Mouse (Mus musculus) CH12.LX (cell line): ENCODE data around the gene Dhx32. TPM values are rescaled to one million over a fixed set of nuclear protein-coding genes. Genes with fewer than 3 reads are reported as not detected.

Experiments used
- DNase-seq: peaks from one replicate; pipeline ENCODE4 v3.0.0-alpha.2; 2013; ENCODE audit errors: extremely low read depth
- H3K27ac ChIP-seq: 2 replicates; pipeline ENCODE4 v1.5.1; 2012; ENCODE audit warnings: low read depth, mild to moderate bottlenecking, control low read depth, moderate library complexity; ENCODE audit not compliant: insufficient read depth
- H3K27me3 ChIP-seq: replicated peaks from 2 replicates; pipeline ENCODE3; 2012; ENCODE audit warnings: inconsistent platforms
- H3K36me3 ChIP-seq, 2 experiments: replicated peaks in 1 of 2; 2 replicates each; pipeline versions ENCODE3 to v1.6.1; 2012; ENCODE audit warnings: inconsistent platforms in 1 of 2, low read length in 1 of 2, mild to moderate bottlenecking in 1 of 2, mixed read lengths in 1 of 2, moderate library complexity in 1 of 2; ENCODE audit not compliant: control insufficient read depth in 1 of 2, insufficient read depth in 1 of 2
- H3K4me1 ChIP-seq, 2 experiments: 2 replicates each; pipeline ENCODE4 v1.6.1; 2012; ENCODE audit warnings: inconsistent platforms in 1 of 2, moderate library complexity in 1 of 2; ENCODE audit not compliant: insufficient read depth in 2 of 2, control insufficient read depth in 1 of 2
- H3K4me2 ChIP-seq: 2 replicates; pipeline ENCODE4 v1.6.1; 2012; ENCODE audit warnings: low read depth, mild to moderate bottlenecking, control low read depth; ENCODE audit not compliant: poor library complexity, insufficient read depth, severe bottlenecking
- H3K4me3 ChIP-seq, 3 experiments: fragments of 150-350 bp in 1 of 3; sonication (generic) in 1 of 3; replicated peaks in 1 of 3; 2 replicates each; pipeline versions ENCODE3 to v1.5.1; 2011 to 2012; ENCODE audit warnings: low read depth in 2 of 3, low read length in 2 of 3, mild to moderate bottlenecking in 2 of 3, moderate library complexity in 2 of 3, control low read depth in 1 of 3, improper control_type of control experiment in 1 of 3, inconsistent platforms in 1 of 3, mixed read lengths in 1 of 3; ENCODE audit not compliant: poor library complexity in 1 of 3
- H3K79me2 ChIP-seq: replicated peaks from 2 replicates; pipeline ENCODE4 v1.6.1; 2012; ENCODE audit warnings: mild to moderate bottlenecking, moderate library complexity; ENCODE audit not compliant: control insufficient read depth, poor library complexity, insufficient read depth, severe bottlenecking; ENCODE audit errors: extremely low read depth
- H3K9ac ChIP-seq: 2 replicates; pipeline ENCODE4 v1.6.1; 2012; ENCODE audit warnings: low read depth, mild to moderate bottlenecking, control low read depth, moderate library complexity; ENCODE audit not compliant: insufficient read depth
- H3K9me3 ChIP-seq: replicated peaks from 2 replicates; pipeline ENCODE3; 2012; ENCODE audit warnings: low read length, inconsistent platforms, mixed read lengths
- CHD1 ChIP-seq: IDR thresholded peaks from 2 replicates; pipeline ENCODE4 v1.6.1; 2012; ENCODE audit warnings: low read depth, low read length, improper control_type of control experiment, inconsistent platforms
- CTCF ChIP-seq, 2 experiments: IDR thresholded peaks in 1 of 2; conservative IDR thresholded peaks in 1 of 2; 2 replicates each; pipeline ENCODE4 v1.5.1; 2011 to 2012; ENCODE audit warnings: low read depth in 2 of 2, low read length in 2 of 2, improper control_type of control experiment in 1 of 2, inconsistent platforms in 1 of 2, mild to moderate bottlenecking in 1 of 2, moderate library complexity in 1 of 2
- E2F4 ChIP-seq: IDR thresholded peaks from 2 replicates; pipeline ENCODE4 v1.6.1; 2011; ENCODE audit warnings: low read depth, low read length, improper control_type of control experiment; ENCODE audit not compliant: insufficient replicate concordance
- ELF1 ChIP-seq: IDR thresholded peaks from 2 replicates; pipeline ENCODE4 v1.6.1; 2014; ENCODE audit warnings: low read depth, mild to moderate bottlenecking, inconsistent platforms, low read length, improper control_type of control experiment
- EP300 ChIP-seq: IDR thresholded peaks from 2 replicates; pipeline ENCODE4 v1.6.1; 2011; ENCODE audit warnings: low read length, improper control_type of control experiment
- ETS1 ChIP-seq: conservative IDR thresholded peaks from 2 replicates; pipeline ENCODE4 v1.6.1; 2012; ENCODE audit warnings: low read depth, mild to moderate bottlenecking, inconsistent platforms, low read length, improper control_type of control experiment, moderate library complexity
- GABPA ChIP-seq: IDR thresholded peaks from 2 replicates; pipeline ENCODE4 v1.6.1; 2012; ENCODE audit warnings: low read depth, low read length, improper control_type of control experiment, inconsistent platforms; ENCODE audit not compliant: insufficient replicate concordance
- HCFC1 ChIP-seq: IDR thresholded peaks from 2 replicates; pipeline ENCODE4 v1.6.1; 2012; ENCODE audit warnings: low read depth, mild to moderate bottlenecking, inconsistent platforms, low read length, improper control_type of control experiment
- IRF4 ChIP-seq: IDR thresholded peaks from 2 replicates; pipeline ENCODE4 v1.6.1; 2014; ENCODE audit warnings: low read depth, mild to moderate bottlenecking, inconsistent platforms, low read length, improper control_type of control experiment
- JUN ChIP-seq: IDR thresholded peaks from 2 replicates; pipeline ENCODE4 v1.6.1; 2011; ENCODE audit warnings: low read depth, mild to moderate bottlenecking, low read length, improper control_type of control experiment, moderate library complexity; ENCODE audit not compliant: insufficient read depth
- KAT2A ChIP-seq: IDR thresholded peaks from 2 replicates; pipeline ENCODE4 v1.6.1; 2012; ENCODE audit warnings: low read length, improper control_type of control experiment, inconsistent platforms; ENCODE audit not compliant: insufficient replicate concordance
- MAFK ChIP-seq: IDR thresholded peaks from 2 replicates; pipeline ENCODE4 v1.6.1; 2011; ENCODE audit warnings: low read length, improper control_type of control experiment; ENCODE audit not compliant: insufficient replicate concordance
- MAX ChIP-seq: IDR thresholded peaks from 2 replicates; pipeline ENCODE4 v1.6.1; 2011; ENCODE audit warnings: low read length, improper control_type of control experiment
- MAZ ChIP-seq: IDR thresholded peaks from 2 replicates; pipeline ENCODE4 v1.6.1; 2012; ENCODE audit warnings: low read depth, mild to moderate bottlenecking, inconsistent platforms, low read length, improper control_type of control experiment, moderate library complexity
- MXI1 ChIP-seq: IDR thresholded peaks from 2 replicates; pipeline ENCODE4 v1.6.1; 2011; ENCODE audit warnings: mild to moderate bottlenecking, low read depth, low read length, improper control_type of control experiment
- MYC ChIP-seq: IDR thresholded peaks from 2 replicates; pipeline ENCODE4 v1.6.1; 2011; ENCODE audit warnings: low read depth, mild to moderate bottlenecking, improper control_type of control experiment, low read length
- NELFE ChIP-seq: IDR thresholded peaks from 2 replicates; pipeline ENCODE4 v1.6.1; 2011; ENCODE audit warnings: low read depth, low read length, improper control_type of control experiment
- NRF1 ChIP-seq: IDR thresholded peaks from 2 replicates; pipeline ENCODE4 v1.6.1; 2014; ENCODE audit warnings: low read depth, mild to moderate bottlenecking, inconsistent platforms, low read length, improper control_type of control experiment, moderate library complexity
- PAX5 ChIP-seq: IDR thresholded peaks from 2 replicates; pipeline ENCODE4 v1.6.1; 2012; ENCODE audit warnings: low read length, inconsistent platforms, mixed read lengths
- POLR2A ChIP-seq: IDR thresholded peaks from 2 replicates; pipeline ENCODE4 v1.6.1; 2011; ENCODE audit warnings: low read depth, mild to moderate bottlenecking, improper control_type of control experiment, low read length
- POLR2AphosphoS2 ChIP-seq: IDR thresholded peaks from 2 replicates; pipeline ENCODE4 v1.6.1; 2011; ENCODE audit warnings: low read depth, low read length, improper control_type of control experiment
- SIN3A ChIP-seq: IDR thresholded peaks from 2 replicates; pipeline ENCODE4 v1.6.1; 2012; ENCODE audit warnings: low read length, improper control_type of control experiment, inconsistent platforms
- SMC3 ChIP-seq: IDR thresholded peaks from 2 replicates; pipeline ENCODE4 v1.6.1; 2011; ENCODE audit warnings: low read depth, low read length, improper control_type of control experiment
- TBP ChIP-seq: conservative IDR thresholded peaks from 2 replicates; pipeline ENCODE4 v1.6.1; 2011; ENCODE audit warnings: low read depth, low read length, improper control_type of control experiment
- UBTF ChIP-seq: IDR thresholded peaks from 2 replicates; pipeline ENCODE4 v1.6.1; 2012; ENCODE audit warnings: low read depth, mild to moderate bottlenecking, inconsistent platforms, low read length, improper control_type of control experiment, moderate library complexity
- USF1 ChIP-seq: IDR thresholded peaks from 2 replicates; pipeline ENCODE4 v1.6.1; 2014; ENCODE audit warnings: low read depth, mild to moderate bottlenecking, inconsistent platforms, low read length, improper control_type of control experiment
- USF2 ChIP-seq: conservative IDR thresholded peaks from 2 replicates; pipeline ENCODE4 v1.6.1; 2011; ENCODE audit warnings: low read depth, low read length, improper control_type of control experiment
- ZC3H11A ChIP-seq: IDR thresholded peaks from 2 replicates; pipeline ENCODE4 v1.6.1; 2012; ENCODE audit warnings: low read depth, mild to moderate bottlenecking, inconsistent platforms, low read length, improper control_type of control experiment
- ZKSCAN1 ChIP-seq: IDR thresholded peaks from 2 replicates; pipeline ENCODE4 v1.6.1; 2012; ENCODE audit warnings: low read depth, inconsistent platforms, low read length, improper control_type of control experiment, borderline replicate concordance
- ZMIZ1 ChIP-seq: IDR thresholded peaks from 2 replicates; pipeline ENCODE4 v1.6.1; 2012; ENCODE audit warnings: low read depth, mild to moderate bottlenecking, inconsistent platforms, low read length, improper control_type of control experiment
- ZNF384 ChIP-seq: IDR thresholded peaks from 2 replicates; pipeline ENCODE4 v1.6.1; 2012; ENCODE audit warnings: low read depth, low read length, improper control_type of control experiment, inconsistent platforms
- dilution Hi-C: fragments of 300-500 bp; cut with MboI; formaldehyde crosslinking; loops from 2 replicates; pipeline ENCODE4 v1.14.3; 2020; ENCODE audit warnings: low sequenced_read_pairs; ENCODE audit not compliant: extremely low pct_unique_long_range_greater_than_20kb, extremely low pct_ligation_motif_present
- in situ Hi-C: fragments of 300-500 bp; cut with MboI; formaldehyde crosslinking; loops from 3 replicates; pipeline ENCODE4 v1.14.3; 2019; ENCODE audit warnings: low sequenced_read_pairs, low pct_ligation_motif_present, low pct_unique_long_range_greater_than_20kb, mixed read lengths
- polyA plus RNA-seq: library from polyadenylated mRNA; unstranded; fragments of >175 nt; gene quantifications from 2 replicates; pipeline ENCODE4 v1.2.1, GENCODE M21; 2012; ENCODE audit warnings: low read depth; ENCODE audit not compliant: insufficient read length
- total RNA-seq, 2 experiments: library from RNA; depleted of rRNA; stranded (reverse); fragments of 300-350 nt in 1 of 2; fragments of >200 nt in 1 of 2; gene quantifications; 2 replicates each; pipeline ENCODE4 v1.2.3; 2012 to 2014

The Dhx32 gene
- total and polyA plus RNA-seq, 3 experiments = 16.3 to 20.6 (median 16.9) TPM

GRCm38 (mm10) chr7:133676002-133676401, 106.5 kb downstream of the Dhx32 start:
- Histone ChIP-seq H3K27ac (no peak overlapping the region), H3K4me3 (no peak overlapping the region), H3K9ac (no peak overlapping the region), H3K79me2 (no peaks in the 10 kb centered on the region), H3K9me3 (no peaks in the 10 kb centered on the region), H3K36me3 (peaks cover 18 to 52% of the 10 kb centered on the region in 2 experiments), H3K4me2 (no peak overlapping the region), H3K4me1 (no peaks in the 10 kb centered on the region), H3K27me3 (no peaks in the 10 kb centered on the region)
- DNase-seq = peak; percentile 33
- in situ Hi-C loops = no loop called here
- 0 out of 2 replicates have a peak, but pooled peaks have one; percentile 14 for TF ChIP-seq ELF1
- TF ChIP-seq GABPA = no peak
- TF ChIP-seq NELFE = no peak
- no peak for TF ChIP-seq KAT2A
- TF ChIP-seq ZC3H11A = no peak
- no peak for TF ChIP-seq POLR2AphosphoS2
- peak; percentile 32; the same call in 1 of the 2 replicates for TF ChIP-seq USF1
- peak; percentile 34; the same call in 1 of the 2 replicates for TF ChIP-seq USF2
- no peak for TF ChIP-seq MAZ
- TF ChIP-seq UBTF = no peak
- TF ChIP-seq ZMIZ1 = no peak
- no peak for TF ChIP-seq ETS1
- no peak for TF ChIP-seq TBP
- TF ChIP-seq MXI1 = no peak
- peak; percentile 9 to 39; a peak in 2 of 4 replicates for TF ChIP-seq CTCF (conservative IDR thresholded peaks at IDR 0.05 in 1 of 2, IDR thresholded peaks at IDR 0.05 in 1 of 2; ENCODE audit: low read depth in 2 of 2, low read length in 2 of 2)
- TF ChIP-seq SIN3A = no peak
- TF ChIP-seq IRF4 = no peak
- no peak for TF ChIP-seq ZNF384
- TF ChIP-seq HCFC1 = no peak
- peak; percentile 66 for TF ChIP-seq MAX
- no peak for TF ChIP-seq ZKSCAN1
- TF ChIP-seq MAFK = no peak
- no peak for TF ChIP-seq E2F4
- TF ChIP-seq PAX5 = no peak
- no peak for TF ChIP-seq SMC3
- TF ChIP-seq POLR2A = no peak
- TF ChIP-seq JUN = no peak
- peak; percentile 61 for TF ChIP-seq MYC
- TF ChIP-seq NRF1 = no peak
- TF ChIP-seq CHD1 = no peak
- no peak for TF ChIP-seq EP300
- dilution Hi-C loops = no loop called here

Other genes starting within 250 kb of the Dhx32 start
- gene Tex36, start 180.6 kb downstream of the Dhx32 start, total RNA-seq (2012; rRNA removed) = not detected in 2 replicates
- gene Tex36, start 180.6 kb downstream of the Dhx32 start, total RNA-seq (2014; rRNA removed) = not detected in 2 replicates
- not detected in 2 replicates for gene Tex36, start 180.6 kb downstream of the Dhx32 start, polyA plus RNA-seq
- 20.6 and 21.7 TPM in 2 replicates for gene Edrf1, start 145.2 kb downstream of the Dhx32 start, total RNA-seq (2012; rRNA removed)
- 19.3 and 21.4 TPM in 2 replicates for gene Edrf1, start 145.2 kb downstream of the Dhx32 start, total RNA-seq (2014; rRNA removed)
- 10.0 and 12.5 TPM in 2 replicates for gene Edrf1, start 145.2 kb downstream of the Dhx32 start, polyA plus RNA-seq
- gene Mmp21, start 102.7 kb downstream of the Dhx32 start, total RNA-seq (2012; rRNA removed) = not detected in 2 replicates
- not detected in 2 replicates for gene Mmp21, start 102.7 kb downstream of the Dhx32 start, total RNA-seq (2014; rRNA removed)
- gene Mmp21, start 102.7 kb downstream of the Dhx32 start, polyA plus RNA-seq = 0.15 and 0.17 TPM in 2 replicates
- gene Bccip, start 73.4 kb downstream of the Dhx32 start, total RNA-seq (2012; rRNA removed) = 73.8 and 89.4 TPM in 2 replicates
- gene Bccip, start 73.4 kb downstream of the Dhx32 start, total RNA-seq (2014; rRNA removed) = 96.2 and 99.7 TPM in 2 replicates
- gene Bccip, start 73.4 kb downstream of the Dhx32 start, polyA plus RNA-seq = 241 and 324 TPM in 2 replicates
- gene Uros, start 72.7 kb downstream of the Dhx32 start, total RNA-seq (2012; rRNA removed) = 12.9 and 13.8 TPM in 2 replicates
- 21.0 and 21.5 TPM in 2 replicates for gene Uros, start 72.7 kb downstream of the Dhx32 start, total RNA-seq (2014; rRNA removed)
- 16.3 and 17.1 TPM in 2 replicates for gene Uros, start 72.7 kb downstream of the Dhx32 start, polyA plus RNA-seq
- not detected in 2 replicates for gene Fank1, start 5.9 kb downstream of the Dhx32 start, total RNA-seq (2012; rRNA removed)
- 0.11 and 0.16 TPM in 2 replicates for gene Fank1, start 5.9 kb downstream of the Dhx32 start, total RNA-seq (2014; rRNA removed)
- 0.17 TPM in 1 of 2 replicates, not detected in the other for gene Fank1, start 5.9 kb downstream of the Dhx32 start, polyA plus RNA-seq